9 mouse cellular contexts compared by ENCODE assay signal in the genomic region with DNA sequence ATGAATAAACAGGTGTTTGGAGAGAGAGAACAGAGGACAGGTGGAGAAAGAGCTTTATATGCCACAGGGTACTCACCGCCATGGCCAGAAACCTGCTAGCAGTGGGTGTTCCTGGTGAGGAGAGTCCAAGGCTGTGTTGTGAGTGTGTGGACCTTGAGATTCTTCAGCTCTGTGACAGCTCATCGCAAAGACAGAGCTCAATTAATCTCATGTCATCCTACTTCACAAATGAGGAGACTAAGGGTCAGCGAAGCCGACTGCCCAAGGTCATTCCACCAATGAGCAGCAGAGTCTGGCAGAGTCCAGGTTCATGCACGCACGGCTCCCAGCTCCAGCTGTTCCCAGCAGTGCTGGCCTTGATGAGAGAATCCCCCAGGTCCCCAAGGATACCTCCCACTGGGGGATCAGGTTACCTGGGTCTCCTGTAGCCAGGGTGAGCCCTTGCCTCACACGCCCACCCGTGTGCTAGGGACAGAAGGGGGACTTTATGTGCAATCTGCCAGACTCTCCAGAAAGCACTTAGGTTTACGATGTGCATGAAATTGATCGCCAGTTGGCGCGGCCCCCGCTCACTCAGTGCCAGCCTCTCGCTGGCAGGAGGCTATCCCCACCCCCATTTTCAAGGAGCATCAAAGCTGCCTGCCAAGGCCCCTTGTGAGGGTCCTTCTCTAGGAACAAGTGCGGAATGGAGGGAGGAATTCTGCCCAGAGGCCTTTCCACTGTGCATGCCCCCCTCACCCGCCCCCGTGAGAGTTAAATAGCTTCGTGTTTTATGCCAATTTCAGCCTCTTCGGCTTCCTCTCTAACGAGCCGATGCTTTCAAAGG. TPM values are rescaled to one million over a fixed set of nuclear protein-coding genes. Genes with fewer than 3 reads are reported as not detected.
DNase-seq lines count a peak whose midpoint lies in the region; ATAC-seq lines count a peak whose summit lies in the region.
"Had no signal": no experiment of that assay in that cellular context is flagged by ENCODE, and none has a peak within 500 bp of the region (broad histone marks: within the 10 kb centered on the region; RNA-seq: fewer than 3 reads in every experiment).

No protein-coding gene starts in this region.

- H3K36me3 ChIP-seq in forebrain, embryonic 10.5 days (replicated peaks), result no peaks in the 10 kb centered on the region

- H3K4me3 ChIP-seq in forebrain, embryonic 10.5 days, result peak overlapping the region; percentile 16; the same call in 1 of the 2 replicates

- 39% methylated on average over 21 of the region's 21 CpGs for WGBS in forebrain, embryonic 10.5 days

- H3K27ac ChIP-seq in forebrain, embryonic 10.5 days, result peak overlapping the region; percentile 16; the same call in 1 of the 2 replicates

- peak; percentile 14; the same call in 1 of the 2 replicates for ATAC-seq in frontal cortex, adult (ENCODE audit: low TSS enrichment)

- no peak for DNase-seq in frontal cortex, postnatal 25 days (ENCODE audit: low spot score in 2 of 2)
- DNase-seq in Muller cell, postnatal 12 days (ENCODE audit: inconsistent ontology term), result peak; percentile 54
- no peak for DNase-seq in forebrain, embryonic 10.5 days (ENCODE audit: extremely low spot score, low spot score)
- DNase-seq in layer of hippocampus, postnatal 36 days, result peak; percentile 80 to 81
- no peak for DNase-seq in ovary, adult 18-20 months (ENCODE audit: low spot score)
- DNase-seq in lung, postnatal 10 days, result no peak
- no peak for DNase-seq in ovary, postnatal 14 days (ENCODE audit: low spot score)

- peaks cover 98% of the 10 kb centered on the region for H3K27me3 ChIP-seq in forebrain, embryonic 10.5 days (ENCODE audit: poor library complexity, severe bottlenecking)

- H3K9me3 ChIP-seq in forebrain, embryonic 10.5 days, result no peaks in the 10 kb centered on the region

- H3K4me1 ChIP-seq in forebrain, embryonic 10.5 days, result peaks cover 74% of the 10 kb centered on the region

RNA-seq across cellular contexts. Expression of gene Foxo6, which starts 27.6 kb away (rescaled TPM):
- 0.06 TPM in 2 replicates for polyA plus RNA-seq in forebrain, embryonic 10.5 days (2016; fragmentation: Nextera tagmentation; extraction: Ambion mirVana)
- 10 to 100 TPM; 37.1 to 38.6 TPM for total RNA-seq in layer of hippocampus, postnatal 36 days (2021)
- total RNA-seq: monocyte, adult 5-6 weeks had no signal

Comparison
In these comparisons a context has a peak if more than half of its experiments do, and no peak if none do; other contexts are left out.
1. DNase-seq: peak in Muller cell, postnatal 12 days (single experiment) and layer of hippocampus, postnatal 36 days (2 of 2); none in frontal cortex, postnatal 25 days (0 of 2), forebrain, embryonic 10.5 days (single experiment), ovary, adult 18-20 months (single experiment), lung, postnatal 10 days (single experiment) and ovary, postnatal 14 days (single experiment).